ENCODE assay signal across 7 mouse cellular contexts in genomic region chr8:57512141-57513056, GRCm38 (mm10). TPM values are rescaled to one million over a fixed set of nuclear protein-coding genes. Genes with fewer than 3 reads are reported as not detected.
DNase-seq lines count a peak whose midpoint lies in the region; ATAC-seq lines count a peak whose summit lies in the region.

No protein-coding gene starts in this region.

- peak; percentile 18; the same call in 1 of the 2 replicates for ATAC-seq in heart, embryonic 13.5 days (ENCODE audit: extremely low read depth, insufficient number of reproducible peaks, low FRiP score, low TSS enrichment)
- peak; percentile 63 for ATAC-seq in midbrain, embryonic 14.5 days (ENCODE audit: low FRiP score, low TSS enrichment)

- under 1% methylated on average over 53 of the region's 96 CpGs for WGBS in heart, embryonic 13.5 days
- under 1% methylated on average over 81 of the region's 96 CpGs for WGBS in midbrain, embryonic 14.5 days

- H3K4me2 ChIP-seq in heart, embryonic 13.5 days, result peak overlapping the region; percentile 97
- peak overlapping the region; percentile 95 for H3K4me2 ChIP-seq in midbrain, embryonic 14.5 days (ENCODE audit: low read length)

- no peaks in the 10 kb centered on the region for H3K27me3 ChIP-seq in heart, embryonic 13.5 days (replicated peaks)
- no peaks in the 10 kb centered on the region for H3K27me3 ChIP-seq in midbrain, embryonic 14.5 days (ENCODE audit: control insufficient read depth, insufficient read depth, low read length)

- H3K36me3 ChIP-seq in heart, embryonic 13.5 days, result peaks cover 33% of the 10 kb centered on the region
- no peaks in the 10 kb centered on the region for H3K36me3 ChIP-seq in midbrain, embryonic 14.5 days (ENCODE audit: control insufficient read depth, insufficient read depth, low read length)

- peak; percentile 57 for DNase-seq in 3134 (ENCODE audit: extremely low read depth, insufficient read length, low spot score)
- DNase-seq in A20 (ENCODE audit: low read depth, low spot score), result peak; percentile 67
- DNase-seq in cerebellum, adult 18-20 months, result peak; percentile 35 to 50
- peak; percentile 59 for DNase-seq in kidney, postnatal 14 days
- DNase-seq in midbrain, embryonic 14.5 days, result peak; percentile 72
- DNase-seq in yolk sac, embryonic 10.5 days (ENCODE audit: low spot score), result peak; percentile 69

- peak overlapping the region; percentile 100 for H3K27ac ChIP-seq in heart, embryonic 13.5 days (replicated peaks)
- H3K27ac ChIP-seq in midbrain, embryonic 14.5 days (replicated peaks; ENCODE audit: low read depth, low read length), result peak overlapping the region; percentile 95

- no peaks in the 10 kb centered on the region for H3K9me3 ChIP-seq in heart, embryonic 13.5 days
- no peaks in the 10 kb centered on the region for H3K9me3 ChIP-seq in midbrain, embryonic 14.5 days (ENCODE audit: control insufficient read depth, low read length)

- peak overlapping the region; percentile 96 for H3K4me3 ChIP-seq in heart, embryonic 13.5 days
- peak overlapping the region; percentile 76 for H3K4me3 ChIP-seq in midbrain, embryonic 14.5 days (replicated peaks; ENCODE audit: low read depth, low read length)

- H3K4me1 ChIP-seq in heart, embryonic 13.5 days, result peaks cover 18% of the 10 kb centered on the region
- H3K4me1 ChIP-seq in midbrain, embryonic 14.5 days (ENCODE audit: control insufficient read depth, insufficient read depth, low read length), result no peaks in the 10 kb centered on the region

- H3K9ac ChIP-seq in heart, embryonic 13.5 days, result peak overlapping the region; percentile 100
- H3K9ac ChIP-seq in midbrain, embryonic 14.5 days (replicated peaks; ENCODE audit: low read length), result peak overlapping the region; percentile 86

RNA-seq across cellular contexts. Expression of gene Hmgb2, which starts 0.7 kb away (rescaled TPM):
- polyA plus RNA-seq in heart, embryonic 13.5 days (2015; fragmentation: Nextera tagmentation; extraction: Ambion mirVana), result 221 and 261 TPM in 2 replicates
- polyA plus RNA-seq in midbrain, embryonic 14.5 days (2014; fragmentation: Nextera tagmentation; extraction: Ambion mirVana), result 61.6 and 103 TPM in 2 replicates

RNA-seq across cellular contexts. Expression of gene Sap30, which starts 24.7 kb away (rescaled TPM):
- polyA plus RNA-seq in heart, embryonic 13.5 days (2015; fragmentation: Nextera tagmentation; extraction: Ambion mirVana), result 45.8 and 47.5 TPM in 2 replicates
- 41.6 and 52.2 TPM in 2 replicates for polyA plus RNA-seq in midbrain, embryonic 14.5 days (2014; fragmentation: Nextera tagmentation; extraction: Ambion mirVana)

RNA-seq across cellular contexts. Expression of gene Scrg1, which starts 56.7 kb away (rescaled TPM):
- polyA plus RNA-seq in heart, embryonic 13.5 days (2015; fragmentation: Nextera tagmentation; extraction: Ambion mirVana), result 1.3 and 1.4 TPM in 2 replicates
- 4.3 and 9.6 TPM in 2 replicates for polyA plus RNA-seq in midbrain, embryonic 14.5 days (2014; fragmentation: Nextera tagmentation; extraction: Ambion mirVana)

Comparison
In these comparisons a context has a peak if more than half of its experiments do, and no peak if none do; other contexts are left out.
1. Peak in every context shown above with its lines: DNase-seq, ATAC-seq, H3K4me3 ChIP-seq and H3K27ac ChIP-seq.